Mouse (Mus musculus): ENCODE measurements around the gene Gm45015. TPM values are rescaled to one million over a fixed set of nuclear protein-coding genes. Genes with fewer than 3 reads are reported as not detected.

The Gm45015 gene
- not detected in 2 replicates for polyA plus RNA-seq (2016; fragmentation: Nextera tagmentation; extraction: Ambion mirVana)

DNA sequence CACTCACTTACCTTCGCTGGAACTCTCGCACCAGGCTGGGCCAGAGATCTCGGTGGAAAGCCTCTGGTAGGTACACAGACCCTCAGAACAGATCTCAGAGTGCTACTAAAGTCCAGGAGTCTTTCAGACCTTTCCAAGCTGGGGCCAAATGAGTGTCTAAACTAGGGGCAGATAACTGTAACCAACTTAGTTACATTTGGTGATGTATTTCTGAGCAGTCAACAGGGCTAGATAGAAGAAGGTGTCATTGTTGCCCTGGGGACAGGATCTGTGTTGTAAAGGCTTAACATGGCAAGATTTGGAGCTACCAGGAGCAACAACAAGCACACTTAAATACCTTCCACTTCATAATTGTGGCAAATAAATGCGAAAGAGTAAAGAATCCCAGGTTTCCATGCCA lies at the start of gene Gm45015:
Gene Gm45015 (minus strand): TSS at position 101 of the 400 bp plus-strand sequence.
- WGBS: 90% methylated on average over 4 of the region's 4 CpGs
- Histone ChIP-seq H3K4me3 (no peak within 1 kb of the TSS), H3K36me3 (no peaks in the 10 kb centered on the region), H3K27ac (no peak within 1 kb of the TSS), H3K4me1 (no peaks in the 10 kb centered on the region), H3K9me3 (replicated peaks) (no peaks in the 10 kb centered on the region), H3K9ac (no peak within 1 kb of the TSS), H3K27me3 (no peaks in the 10 kb centered on the region), H3K4me2 (replicated peaks) (no peak within 1 kb of the TSS)
- ATAC-seq (ENCODE audit: low FRiP score): no peak

DNA sequence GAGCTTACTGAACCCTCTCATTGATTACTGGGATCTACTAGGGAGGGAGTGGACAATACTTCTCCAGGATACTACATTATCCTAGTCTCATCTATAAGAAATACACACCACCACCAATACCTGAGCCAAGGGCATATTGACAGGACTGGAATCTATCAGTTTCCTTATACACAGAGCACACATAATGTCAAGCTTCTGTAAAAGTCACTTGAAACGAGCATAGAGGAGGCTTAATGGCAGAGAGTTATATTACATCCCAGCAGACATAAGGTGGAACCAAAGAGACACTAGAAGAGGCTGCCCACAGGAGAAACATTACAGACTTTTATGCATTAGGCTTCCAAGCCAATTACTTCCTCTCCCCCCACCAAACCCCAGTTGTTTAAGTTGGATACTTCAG lies 48.3 kb upstream of the Gm45015 start:
- Histone ChIP-seq H3K27ac (no peak overlapping the region), H3K9me3 (replicated peaks) (no peaks in the 10 kb centered on the region), H3K9ac (no peak overlapping the region), H3K4me2 (replicated peaks) (no peak overlapping the region), H3K4me3 (no peak overlapping the region), H3K36me3 (no peaks in the 10 kb centered on the region), H3K4me1 (no peaks in the 10 kb centered on the region), H3K27me3 (no peaks in the 10 kb centered on the region)
- no peak for ATAC-seq (ENCODE audit: low FRiP score)
- 42% methylated on average over 1 of the region's 1 CpGs for WGBS

DNA sequence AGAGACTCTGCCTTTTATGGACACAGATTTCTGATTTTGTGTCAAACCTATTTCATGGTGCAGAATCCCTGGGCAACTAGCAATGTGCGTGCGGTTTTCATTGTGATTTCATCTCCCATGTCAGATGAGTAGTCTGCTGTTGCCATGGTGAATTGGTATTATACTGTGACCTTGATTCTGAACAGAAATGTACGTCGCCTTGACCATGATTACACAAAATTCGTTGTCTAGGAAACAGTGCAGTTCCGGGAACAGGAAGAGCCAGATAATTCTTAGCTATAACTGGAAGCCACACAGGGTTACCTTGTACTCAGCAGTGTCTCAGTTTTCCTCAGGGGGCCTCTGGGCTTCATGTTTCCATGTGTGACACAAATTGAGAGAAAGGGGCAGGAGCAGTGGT lies 47.8 kb upstream of the Gm45015 start:
- no peak overlapping the region for H3K4me2 ChIP-seq (replicated peaks)
- no peaks in the 10 kb centered on the region for H3K9me3 ChIP-seq (replicated peaks)
- no peak overlapping the region for H3K9ac ChIP-seq
- H3K4me1 ChIP-seq: no peaks in the 10 kb centered on the region
- 78% methylated on average over 6 of the region's 6 CpGs for WGBS
- no peaks in the 10 kb centered on the region for H3K27me3 ChIP-seq
- no peaks in the 10 kb centered on the region for H3K36me3 ChIP-seq
- no peak overlapping the region for H3K4me3 ChIP-seq
- ATAC-seq (ENCODE audit: low FRiP score): no peak
- no peak overlapping the region for H3K27ac ChIP-seq

GRCm38 (mm10) chrX:73363291-73363690 lies 26.7 kb upstream of the Gm45015 start:
- H3K27ac ChIP-seq: no peak overlapping the region
- H3K27me3 ChIP-seq: no peaks in the 10 kb centered on the region
- no peak overlapping the region for H3K4me3 ChIP-seq
- H3K36me3 ChIP-seq: no peaks in the 10 kb centered on the region
- H3K4me2 ChIP-seq (replicated peaks): no peak overlapping the region
- no peak for ATAC-seq (ENCODE audit: low FRiP score)
- no peaks in the 10 kb centered on the region for H3K4me1 ChIP-seq
- no peaks in the 10 kb centered on the region for H3K9me3 ChIP-seq (replicated peaks)
- H3K9ac ChIP-seq: no peak overlapping the region

DNA sequence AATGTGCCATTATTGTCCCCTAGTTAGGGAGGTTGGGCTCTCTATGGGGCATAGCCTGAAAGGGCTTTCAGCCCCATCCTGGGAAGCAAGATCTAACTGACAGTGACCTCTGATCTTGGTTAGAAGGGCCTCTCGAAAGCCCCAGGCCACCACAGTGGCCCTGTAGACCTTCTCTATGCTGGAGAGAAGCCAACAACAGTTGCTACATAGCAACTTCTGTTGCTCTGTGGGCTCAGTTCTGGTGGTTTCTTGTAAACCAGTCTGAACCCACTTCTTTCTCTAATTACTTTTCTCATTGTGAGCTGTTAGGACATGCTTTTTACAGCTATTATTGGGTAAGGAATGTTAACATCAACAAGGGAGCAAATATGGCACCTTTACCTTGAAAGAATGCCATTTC lies 20.1 kb upstream of the Gm45015 start:
- H3K27me3 ChIP-seq: no peaks in the 10 kb centered on the region
- H3K4me3 ChIP-seq: no peak overlapping the region
- H3K4me2 ChIP-seq (replicated peaks): no peak overlapping the region
- H3K9ac ChIP-seq: no peak overlapping the region
- 73% methylated on average over 1 of the region's 1 CpGs for WGBS
- no peak overlapping the region for H3K27ac ChIP-seq
- ATAC-seq (ENCODE audit: low FRiP score): no peak
- H3K4me1 ChIP-seq: no peaks in the 10 kb centered on the region
- no peaks in the 10 kb centered on the region for H3K9me3 ChIP-seq (replicated peaks)
- peaks cover 33% of the 10 kb centered on the region for H3K36me3 ChIP-seq

DNA sequence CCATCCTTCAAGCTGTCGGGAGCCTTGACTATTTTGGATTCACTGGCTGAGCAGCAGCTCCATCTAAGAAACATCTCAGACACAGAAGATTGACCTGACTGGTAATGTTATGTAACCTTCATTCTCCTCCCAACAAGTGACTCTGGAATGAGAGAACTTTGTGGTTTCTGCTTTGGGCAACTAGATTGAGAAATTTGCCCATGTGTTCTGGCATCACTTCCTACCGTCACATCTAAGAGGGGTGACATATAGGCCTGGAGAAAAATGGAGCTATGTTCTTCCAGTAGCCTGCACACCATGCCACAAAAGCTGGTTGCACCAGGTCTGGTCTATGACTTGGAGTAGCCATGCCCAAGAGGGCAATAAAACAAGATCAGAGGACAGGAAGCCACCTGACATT lies 19.5 kb upstream of the Gm45015 start:
- no peaks in the 10 kb centered on the region for H3K4me1 ChIP-seq
- 96% methylated on average over 2 of the region's 2 CpGs for WGBS
- no peak overlapping the region for H3K27ac ChIP-seq
- no peak overlapping the region for H3K4me3 ChIP-seq
- no peaks in the 10 kb centered on the region for H3K27me3 ChIP-seq
- no peak for ATAC-seq (ENCODE audit: low FRiP score)
- no peak overlapping the region for H3K4me2 ChIP-seq (replicated peaks)
- H3K36me3 ChIP-seq: peaks cover 34% of the 10 kb centered on the region
- H3K9ac ChIP-seq: no peak overlapping the region
- no peaks in the 10 kb centered on the region for H3K9me3 ChIP-seq (replicated peaks)

DNA sequence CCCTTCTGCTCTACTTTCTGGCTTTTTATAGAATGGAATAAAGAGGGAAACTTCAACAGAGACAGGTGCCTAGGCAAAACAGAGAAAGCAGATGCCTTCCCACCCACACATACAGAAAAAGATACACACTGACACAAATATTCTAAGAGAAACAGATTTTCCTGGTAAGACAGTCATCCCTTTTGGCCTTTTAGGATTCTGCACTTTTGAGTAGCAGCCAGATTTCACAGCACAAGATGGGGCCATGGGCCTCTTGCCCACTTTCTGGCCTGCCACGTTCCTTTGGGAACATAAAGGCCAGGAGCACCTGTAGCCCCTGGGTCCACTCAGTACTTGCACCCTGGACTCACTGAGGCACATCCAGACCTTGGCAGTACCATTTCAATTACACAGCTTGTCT lies 7.7 kb upstream of the Gm45015 start:
- Histone ChIP-seq H3K27me3 (no peaks in the 10 kb centered on the region), H3K4me1 (peaks cover 6% of the 10 kb centered on the region; the same call in 1 of the 2 replicates), H3K36me3 (no peaks in the 10 kb centered on the region), H3K9ac (no peak overlapping the region), H3K27ac (no peak overlapping the region), H3K4me2 (replicated peaks) (no peak overlapping the region), H3K4me3 (no peak overlapping the region), H3K9me3 (replicated peaks) (no peaks in the 10 kb centered on the region)
- ATAC-seq (ENCODE audit: low FRiP score): no peak
- 91% methylated on average over 1 of the region's 1 CpGs for WGBS

DNA sequence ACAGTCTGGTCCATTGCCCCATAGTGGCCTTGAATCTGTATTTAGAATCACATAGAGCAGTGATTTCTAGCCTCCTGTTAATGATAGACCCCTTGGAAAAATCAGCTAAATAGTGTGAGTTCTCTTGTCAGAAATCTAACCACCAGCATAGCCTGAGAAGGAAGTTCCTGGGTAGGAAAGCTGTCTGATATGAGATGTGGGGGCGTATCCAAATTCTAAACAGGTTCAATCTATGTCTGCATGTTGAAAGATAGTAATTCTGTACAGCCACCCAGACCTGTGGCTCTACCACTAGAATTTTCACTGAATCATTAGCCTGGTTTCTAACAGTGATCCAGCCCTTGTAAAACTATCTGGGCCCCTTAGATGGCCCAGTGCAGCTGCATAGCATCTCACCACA lies 7.2 kb upstream of the Gm45015 start:
- no peaks in the 10 kb centered on the region for H3K27me3 ChIP-seq
- 95% methylated on average over 1 of the region's 1 CpGs for WGBS
- no peak overlapping the region for H3K27ac ChIP-seq
- no peak overlapping the region for H3K9ac ChIP-seq
- H3K4me2 ChIP-seq (replicated peaks): peak overlapping the region; percentile 56
- H3K4me1 ChIP-seq: peaks cover 6% of the 10 kb centered on the region; the same call in 1 of the 2 replicates
- no peak overlapping the region for H3K4me3 ChIP-seq
- no peaks in the 10 kb centered on the region for H3K9me3 ChIP-seq (replicated peaks)
- ATAC-seq (ENCODE audit: low FRiP score): no peak
- H3K36me3 ChIP-seq: no peaks in the 10 kb centered on the region

GRCm38 (mm10) chrX:73342941-73343735 lies 6.5 kb upstream of the Gm45015 start:
- 22% methylated on average over 15 of the region's 15 CpGs for WGBS
- Histone ChIP-seq H3K4me1 (peaks cover 6% of the 10 kb centered on the region; the same call in 1 of the 2 replicates), H3K27ac (peak overlapping the region; percentile 75)

GRCm38 (mm10) chrX:73342483-73342895 lies 5.8 kb upstream of the Gm45015 start, which contains the start of gene Zfp275:
Gene Zfp275 (plus strand): TSS chrX:73342621.
- ATAC-seq (ENCODE audit: low FRiP score): peak; percentile 91

More at GRCm38 (mm10) chrX:73342941-73343735, 6.5 kb upstream of the Gm45015 start:
- Histone ChIP-seq H3K27me3 (no peaks in the 10 kb centered on the region), H3K9ac (peak overlapping the region; percentile 69), H3K9me3 (replicated peaks) (no peaks in the 10 kb centered on the region), H3K36me3 (no peaks in the 10 kb centered on the region), H3K4me3 (peak overlapping the region; percentile 52), H3K4me2 (replicated peaks) (peak overlapping the region; percentile 56)
- peak; percentile 70 for ATAC-seq (ENCODE audit: low FRiP score)

DNA sequence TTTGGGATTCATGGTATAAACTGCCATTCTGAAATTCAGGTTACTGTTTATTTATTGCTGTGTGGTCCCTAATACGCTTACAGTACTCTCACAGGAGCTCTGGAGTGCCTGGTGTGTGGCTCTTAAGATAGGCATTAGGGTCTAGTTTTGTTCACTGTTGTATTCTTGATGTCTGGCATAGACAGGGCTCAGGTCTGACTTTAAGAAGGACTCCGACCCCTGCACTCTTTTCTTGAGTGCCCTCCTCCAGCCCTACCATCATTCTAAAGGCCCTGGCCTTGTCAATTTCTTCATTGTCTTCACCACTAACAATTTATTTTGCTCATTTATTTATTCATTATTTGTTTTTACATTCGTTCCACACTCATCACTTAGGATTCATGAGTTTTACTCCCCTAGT lies 5.4 kb upstream of the Gm45015 start:
- H3K27ac ChIP-seq: no peak overlapping the region
- H3K4me3 ChIP-seq: peak overlapping the region; percentile 52
- H3K4me1 ChIP-seq: peaks cover 6% of the 10 kb centered on the region; the same call in 1 of the 2 replicates
- peak overlapping the region; percentile 56 for H3K4me2 ChIP-seq (replicated peaks)
- no peaks in the 10 kb centered on the region for H3K9me3 ChIP-seq (replicated peaks)
- H3K27me3 ChIP-seq: no peaks in the 10 kb centered on the region
- 40% methylated on average over 3 of the region's 3 CpGs for WGBS
- peak; percentile 60 for ATAC-seq (ENCODE audit: low FRiP score)
- no peaks in the 10 kb centered on the region for H3K36me3 ChIP-seq
- H3K9ac ChIP-seq: no peak overlapping the region; the same call in 1 of the 2 replicates

More at GRCm38 (mm10) chrX:73342483-73342895, 5.8 kb upstream of the Gm45015 start, which contains the start of gene Zfp275:
- Histone ChIP-seq H3K4me2 (replicated peaks) (peak within 1 kb of the TSS; percentile 56), H3K4me3 (peak within 1 kb of the TSS; percentile 52), H3K27me3 (no peaks in the 10 kb centered on the region), H3K36me3 (no peaks in the 10 kb centered on the region), H3K9me3 (replicated peaks) (no peaks in the 10 kb centered on the region), H3K27ac (peak within 1 kb of the TSS; percentile 75), H3K9ac (peak within 1 kb of the TSS; percentile 69), H3K4me1 (peaks cover 6% of the 10 kb centered on the region; the same call in 1 of the 2 replicates)
- WGBS: 17% methylated on average over 26 of the region's 37 CpGs

DNA sequence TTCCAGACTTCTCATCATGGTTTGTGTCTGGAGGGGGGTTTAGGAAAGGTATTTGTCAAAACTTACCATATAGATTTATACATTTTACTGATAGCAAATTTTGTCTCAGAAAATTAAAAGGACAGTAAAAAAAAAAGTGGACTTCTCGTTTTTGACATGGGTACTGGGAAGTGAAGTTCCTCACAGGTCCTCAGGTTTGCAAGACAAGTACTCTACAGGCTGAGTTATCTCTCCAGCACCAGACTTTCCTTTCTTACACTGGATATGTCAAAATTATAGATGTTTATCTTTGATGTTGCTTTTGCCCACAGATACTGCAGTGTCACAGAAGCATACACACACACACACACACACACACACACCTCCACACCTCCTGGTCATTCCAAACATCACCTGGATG lies 4.8 kb upstream of the Gm45015 start:
- no peak overlapping the region for H3K27ac ChIP-seq
- ATAC-seq (ENCODE audit: low FRiP score): no peak
- H3K9ac ChIP-seq: no peak overlapping the region
- no peaks in the 10 kb centered on the region for H3K9me3 ChIP-seq (replicated peaks)
- H3K4me2 ChIP-seq (replicated peaks): no peak overlapping the region
- WGBS: 63% methylated on average over 1 of the region's 1 CpGs
- H3K36me3 ChIP-seq: no peaks in the 10 kb centered on the region
- peaks cover 6% of the 10 kb centered on the region; the same call in 1 of the 2 replicates for H3K4me1 ChIP-seq
- H3K27me3 ChIP-seq: no peaks in the 10 kb centered on the region
- H3K4me3 ChIP-seq: no peak overlapping the region

GRCm38 (mm10) chrX:73333548-73333947 lies 3.1 kb downstream of the Gm45015 start:
- Histone ChIP-seq H3K4me3 (no peak overlapping the region), H3K27me3 (no peaks in the 10 kb centered on the region), H3K4me1 (no peaks in the 10 kb centered on the region), H3K36me3 (no peaks in the 10 kb centered on the region), H3K27ac (no peak overlapping the region), H3K4me2 (replicated peaks) (no peak overlapping the region), H3K9me3 (replicated peaks) (no peaks in the 10 kb centered on the region), H3K9ac (no peak overlapping the region)
- ATAC-seq (ENCODE audit: low FRiP score): no peak
